Mouse (Mus musculus) megakaryocyte, embryonic 14.5 days (primary cell): Measurements from ENCODE around the gene Ctc1. TPM values are rescaled to one million over a fixed set of nuclear protein-coding genes. Genes with fewer than 3 reads are reported as not detected.

Source experiments
- H3K27me3 ChIP-seq: replicated peaks from 2 replicates; pipeline ENCODE3; 2012; ENCODE audit warnings: inconsistent platforms
- H3K36me3 ChIP-seq: replicated peaks from 2 replicates; pipeline ENCODE3; 2012; ENCODE audit warnings: low read length, inconsistent platforms, mixed read lengths
- H3K4me1 ChIP-seq: 2 replicates; pipeline ENCODE4 v1.6.1; 2012; ENCODE audit warnings: inconsistent platforms
- H3K4me3 ChIP-seq: replicated peaks from 2 replicates; pipeline ENCODE3; 2012; ENCODE audit warnings: moderate library complexity, mild to moderate bottlenecking, inconsistent platforms
- H3K9me3 ChIP-seq: 2 replicates; pipeline ENCODE4 v1.6.1; 2012; ENCODE audit warnings: inconsistent platforms
- FLI1 ChIP-seq: IDR thresholded peaks from 2 replicates; pipeline ENCODE4 v1.6.1; 2012; ENCODE audit warnings: low read length, inconsistent platforms, mixed read lengths
- GATA1 ChIP-seq: IDR thresholded peaks from 3 replicates; pipeline ENCODE4 v1.6.1; 2012; ENCODE audit warnings: mixed read lengths, low read length, inconsistent platforms, borderline replicate concordance
- polyA plus RNA-seq: library from polyadenylated mRNA; stranded (reverse); fragments of >175 nt; gene quantifications from 2 replicates; pipeline ENCODE4 v1.2.3, GENCODE M21; 2012; ENCODE audit warnings: low replicate concordance; ENCODE audit not compliant: insufficient read depth

Gene Ctc1
- polyA plus RNA-seq, 1 experiment: 56.5 TPM

DNA sequence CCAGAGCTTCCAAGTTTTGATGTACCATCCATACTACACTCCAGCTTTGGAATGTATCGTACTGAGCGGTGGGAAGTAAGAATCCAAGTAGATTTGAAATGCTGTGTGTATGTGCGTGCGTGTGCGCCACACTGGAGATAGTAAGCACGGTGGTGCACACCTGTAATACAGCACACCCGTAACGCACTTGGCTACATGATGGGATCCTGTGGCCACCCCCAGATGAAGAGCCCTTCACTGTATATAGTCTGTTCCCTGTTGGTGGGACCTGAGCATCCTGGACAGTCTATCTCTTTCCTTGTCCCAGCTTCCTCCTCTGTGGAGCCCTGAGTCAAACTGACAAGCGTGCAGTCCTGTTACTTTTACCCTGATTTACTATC lies 30.7 kb downstream of the Ctc1 start:
- Histone ChIP-seq H3K4me3 (peak overlapping the region; percentile 100), H3K9me3 (no peaks in the 10 kb centered on the region), H3K4me1 (peaks cover 55% of the 10 kb centered on the region), H3K36me3 (peaks cover 40% of the 10 kb centered on the region), H3K27me3 (no peaks in the 10 kb centered on the region)
- TF ChIP-seq GATA1: no peak
- no peak for TF ChIP-seq FLI1

DNA sequence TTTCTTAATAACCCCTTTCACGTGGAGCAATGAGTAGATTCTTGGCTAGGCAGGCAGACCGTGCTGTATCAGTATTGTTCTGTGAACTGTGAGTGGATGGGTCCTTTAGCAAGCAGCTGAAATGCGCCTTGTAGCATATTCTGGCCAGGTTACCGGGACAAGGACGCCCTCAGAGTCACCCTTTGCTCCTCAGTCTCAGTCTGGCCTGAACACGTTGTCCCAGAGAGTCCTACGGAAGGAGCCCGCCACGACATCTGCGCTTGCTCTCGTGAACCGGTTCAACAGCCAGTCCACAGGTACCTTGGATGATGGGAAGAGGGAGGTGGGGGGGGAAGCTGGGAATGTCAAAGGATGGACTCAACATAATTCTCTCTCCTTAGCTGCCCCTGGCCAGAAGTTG lies 31.9 kb downstream of the Ctc1 start:
- Histone ChIP-seq H3K27me3 (no peaks in the 10 kb centered on the region), H3K4me1 (peaks cover 57% of the 10 kb centered on the region), H3K9me3 (no peaks in the 10 kb centered on the region), H3K36me3 (peaks cover 46% of the 10 kb centered on the region), H3K4me3 (peak overlapping the region; percentile 19)
- no peak for TF ChIP-seq GATA1
- no peak for TF ChIP-seq FLI1

DNA sequence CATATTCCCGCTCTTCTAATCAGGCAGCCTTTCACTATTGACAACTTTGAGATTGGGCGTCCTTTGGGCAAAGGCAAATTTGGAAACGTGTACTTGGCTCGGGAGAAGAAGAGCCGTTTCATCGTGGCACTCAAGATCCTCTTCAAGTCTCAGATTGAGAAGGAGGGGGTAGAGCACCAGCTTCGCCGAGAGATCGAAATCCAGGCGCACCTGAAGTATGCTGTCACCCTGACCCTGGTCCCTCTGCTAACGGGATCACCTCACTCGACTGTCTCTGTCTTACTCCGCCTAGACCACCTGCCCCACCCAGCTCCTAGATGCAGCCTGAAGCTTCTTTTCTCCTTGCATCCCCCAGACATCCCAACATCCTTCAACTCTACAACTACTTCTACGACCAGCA lies 32.4 kb downstream of the Ctc1 start:
- TF ChIP-seq FLI1 (no peak), GATA1 (no peak)
- peak overlapping the region; percentile 42 for H3K4me3 ChIP-seq
- no peaks in the 10 kb centered on the region for H3K9me3 ChIP-seq
- H3K27me3 ChIP-seq: no peaks in the 10 kb centered on the region
- peaks cover 48% of the 10 kb centered on the region for H3K36me3 ChIP-seq
- peaks cover 61% of the 10 kb centered on the region for H3K4me1 ChIP-seq

DNA sequence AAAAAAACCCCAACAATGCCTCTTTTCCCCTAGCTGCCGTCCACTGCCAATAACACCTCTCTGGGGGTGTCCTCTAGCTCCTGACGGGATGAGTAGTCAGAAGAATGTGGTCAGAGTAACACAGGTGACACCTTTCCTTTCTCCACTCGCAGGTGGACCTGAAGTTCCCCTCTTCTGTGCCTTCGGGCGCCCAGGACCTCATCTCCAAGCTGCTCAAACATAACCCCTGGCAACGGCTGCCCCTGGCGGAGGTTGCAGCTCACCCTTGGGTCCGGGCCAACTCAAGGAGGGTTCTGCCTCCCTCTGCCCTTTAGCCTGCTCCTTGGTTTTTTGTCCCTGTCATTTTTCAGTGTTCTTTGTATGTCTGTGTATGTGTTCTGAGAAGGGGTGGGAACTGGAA lies 35.0 kb downstream of the Ctc1 start:
- Histone ChIP-seq H3K4me3 (no peak overlapping the region), H3K27me3 (no peaks in the 10 kb centered on the region), H3K9me3 (no peaks in the 10 kb centered on the region), H3K36me3 (peaks cover 61% of the 10 kb centered on the region), H3K4me1 (peaks cover 58% of the 10 kb centered on the region)
- TF ChIP-seq FLI1: no peak
- TF ChIP-seq GATA1: no peak

DNA sequence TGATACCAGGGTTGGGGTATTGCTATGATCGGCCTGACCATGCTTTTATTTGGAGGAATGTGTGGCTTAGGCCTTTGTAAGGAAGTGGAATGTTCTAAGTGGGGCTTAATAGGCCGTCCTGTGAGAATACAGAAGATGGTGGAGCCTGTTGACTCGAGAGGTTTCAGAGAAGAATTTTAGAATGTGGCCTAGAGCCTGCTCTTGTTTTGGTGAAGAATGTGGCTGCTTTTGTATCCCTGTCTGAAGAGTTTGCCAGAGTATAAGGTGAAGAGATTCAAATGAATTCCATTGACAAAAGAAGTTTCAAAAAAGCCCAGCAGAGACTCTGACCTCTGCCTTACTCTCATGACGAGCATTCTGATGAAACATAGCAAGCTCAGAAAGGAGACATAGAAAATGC lies 36.1 kb downstream of the Ctc1 start:
- TF ChIP-seq GATA1 (no peak), FLI1 (no peak)
- peaks cover 58% of the 10 kb centered on the region for H3K4me1 ChIP-seq
- H3K9me3 ChIP-seq: no peaks in the 10 kb centered on the region
- H3K36me3 ChIP-seq: peaks cover 63% of the 10 kb centered on the region
- no peaks in the 10 kb centered on the region for H3K27me3 ChIP-seq
- no peak overlapping the region for H3K4me3 ChIP-seq

DNA sequence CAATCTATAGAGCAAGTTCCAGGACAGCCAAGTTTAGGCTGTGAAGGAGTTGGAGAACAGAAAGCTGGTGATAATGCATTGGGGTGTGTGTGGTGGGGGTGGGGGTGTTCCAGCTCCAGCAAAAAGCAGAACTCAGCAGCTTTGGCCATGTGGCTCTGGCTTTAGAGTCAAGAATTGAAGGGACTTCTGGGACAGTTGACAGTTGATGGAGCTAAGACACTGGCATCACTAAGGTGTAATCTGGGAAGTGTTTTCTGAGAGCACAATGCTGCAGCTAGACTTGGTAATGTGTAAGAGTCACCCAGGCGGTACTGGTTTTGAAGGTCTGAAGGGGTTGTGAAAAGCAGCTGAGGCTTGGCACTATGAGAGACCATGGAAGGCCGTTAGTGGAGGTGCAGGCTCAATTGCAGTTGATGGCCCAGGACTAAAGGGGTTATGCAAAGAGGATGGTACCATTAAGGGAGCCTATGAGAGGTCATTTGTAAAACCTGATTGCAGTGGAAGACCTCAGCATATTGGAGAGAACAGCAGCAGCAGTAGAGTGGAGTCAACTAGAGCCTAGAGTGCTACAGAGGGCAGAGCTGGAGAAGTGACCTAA lies 37.2 kb downstream of the Ctc1 start:
- H3K4me1 ChIP-seq: peaks cover 53% of the 10 kb centered on the region
- no peaks in the 10 kb centered on the region for H3K9me3 ChIP-seq
- H3K27me3 ChIP-seq: no peaks in the 10 kb centered on the region
- H3K4me3 ChIP-seq: no peak overlapping the region
- no peak for TF ChIP-seq FLI1
- TF ChIP-seq GATA1: no peak
- peaks cover 59% of the 10 kb centered on the region for H3K36me3 ChIP-seq

DNA sequence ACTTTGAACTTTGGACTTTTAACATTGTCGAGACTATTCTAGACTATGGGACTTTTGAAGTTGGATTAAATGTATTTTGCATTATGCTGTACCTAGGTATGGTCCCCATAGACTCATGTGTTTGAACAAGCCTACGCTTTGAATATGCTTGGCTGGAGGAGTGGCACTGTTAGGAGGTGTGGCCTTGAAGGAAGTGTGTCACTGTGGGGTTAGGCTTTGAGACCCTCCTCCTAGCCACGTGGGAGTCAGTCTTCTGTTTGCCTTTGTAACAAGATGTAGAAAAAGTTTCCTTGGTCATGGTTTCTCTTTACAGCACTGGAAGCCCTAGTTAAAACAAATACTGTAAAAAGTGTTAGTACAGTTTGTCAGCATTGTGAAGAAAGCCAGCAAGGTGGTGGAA lies 38.1 kb downstream of the Ctc1 start:
- Histone ChIP-seq H3K9me3 (no peaks in the 10 kb centered on the region), H3K4me1 (peaks cover 52% of the 10 kb centered on the region), H3K4me3 (no peak overlapping the region), H3K27me3 (no peaks in the 10 kb centered on the region), H3K36me3 (peaks cover 50% of the 10 kb centered on the region)
- no peak for TF ChIP-seq GATA1
- no peak for TF ChIP-seq FLI1

DNA sequence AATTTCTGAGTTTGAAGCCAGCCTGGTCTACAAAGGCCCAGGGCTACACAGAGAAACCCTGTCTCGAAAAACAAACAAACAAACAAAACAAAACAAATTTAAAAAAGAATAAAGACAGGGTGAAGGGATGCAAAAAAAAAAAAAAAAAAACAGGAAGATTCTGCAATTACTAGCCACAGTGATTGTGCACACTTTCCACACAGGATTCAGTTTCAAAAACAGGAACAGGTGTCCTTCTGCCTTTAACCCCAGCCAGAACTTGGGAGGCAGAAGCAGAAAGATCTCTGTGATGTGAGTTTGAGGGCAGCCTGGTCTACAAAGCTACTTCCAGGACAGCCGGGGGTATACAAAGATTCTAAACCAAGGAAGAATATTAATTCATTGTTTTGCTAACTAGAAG lies 42.6 kb downstream of the Ctc1 start:
- Histone ChIP-seq H3K9me3 (no peaks in the 10 kb centered on the region), H3K4me3 (peak overlapping the region; percentile 93), H3K27me3 (no peaks in the 10 kb centered on the region), H3K36me3 (peaks cover 16% of the 10 kb centered on the region), H3K4me1 (peaks cover 50% of the 10 kb centered on the region)
- no peak for TF ChIP-seq GATA1
- no peak for TF ChIP-seq FLI1

DNA sequence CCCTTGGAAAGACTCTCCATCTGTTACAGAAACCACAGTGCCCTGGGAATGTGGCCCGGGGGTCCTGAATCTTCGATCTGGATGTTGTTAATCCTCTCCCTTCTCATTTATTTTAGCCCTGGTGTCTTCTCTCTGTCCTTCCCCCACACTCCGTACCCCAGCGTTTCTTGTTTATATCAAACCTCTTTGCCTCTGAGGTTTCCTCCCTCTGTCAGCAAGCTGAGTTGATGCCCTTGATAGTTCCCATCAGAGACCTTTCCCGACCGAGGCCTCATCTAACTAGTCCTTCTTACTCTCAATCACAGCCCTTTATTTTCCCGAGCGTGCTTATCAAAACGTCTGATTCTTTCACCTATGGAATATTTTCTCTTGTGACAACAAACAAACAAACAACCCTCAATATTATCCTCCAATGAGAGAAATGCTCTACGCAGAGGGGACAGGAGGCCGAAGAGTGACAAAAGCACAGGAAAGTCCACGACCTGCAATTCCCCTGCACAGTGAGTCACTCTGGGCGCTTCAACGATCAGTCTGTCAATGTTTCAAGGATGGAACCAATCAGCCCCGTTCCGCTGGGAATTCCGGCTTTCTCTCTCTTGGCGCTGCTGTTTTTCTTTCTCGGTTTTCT lies 43.1 kb downstream of the Ctc1 start:
- Histone ChIP-seq H3K27me3 (no peaks in the 10 kb centered on the region), H3K36me3 (peaks cover 11% of the 10 kb centered on the region), H3K4me1 (peaks cover 49% of the 10 kb centered on the region), H3K9me3 (no peaks in the 10 kb centered on the region), H3K4me3 (peak overlapping the region; percentile 93)
- TF ChIP-seq GATA1 (no peak), FLI1 (no peak)

DNA sequence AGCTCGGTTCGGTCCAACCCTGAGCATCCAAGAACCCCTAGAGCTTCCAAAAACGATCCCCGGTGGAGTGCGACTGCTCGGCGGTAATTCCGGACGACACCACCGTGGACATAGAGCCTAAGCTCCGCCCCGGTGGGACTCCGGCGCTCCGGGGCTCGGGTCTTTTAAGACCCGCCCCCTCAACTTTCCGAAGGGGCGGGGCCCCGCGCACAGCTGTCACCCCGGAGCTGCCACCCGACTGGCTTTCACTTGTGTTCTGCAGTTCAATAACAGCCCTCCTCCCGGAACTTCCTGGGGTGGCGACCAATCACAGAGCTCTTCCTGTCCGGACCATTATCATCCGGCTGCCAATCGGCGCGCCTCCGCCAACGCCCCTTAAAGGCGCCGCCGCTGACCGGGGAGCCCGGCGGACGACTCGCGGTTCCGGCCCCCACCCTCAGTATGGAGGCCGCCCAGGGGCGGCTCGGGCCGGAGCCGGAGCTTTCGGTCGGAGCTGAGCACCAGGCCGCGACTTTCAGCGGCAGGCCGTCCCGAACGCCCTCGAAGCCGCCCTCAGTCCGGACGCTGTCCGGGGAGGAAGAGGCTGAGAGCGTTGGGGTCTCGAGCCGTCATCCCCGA lies 43.8 kb downstream of the Ctc1 start, which contains the start of gene Borcs6:
TSS of gene Borcs6 (plus strand) at position 361 of the 618 bp plus-strand sequence.
- H3K36me3 ChIP-seq: peaks cover 4% of the 10 kb centered on the region
- TF ChIP-seq GATA1 (no peak), FLI1 (no peak)
- H3K27me3 ChIP-seq: no peaks in the 10 kb centered on the region
- H3K4me3 ChIP-seq: peak within 1 kb of the TSS; percentile 93
- H3K4me1 ChIP-seq: peaks cover 50% of the 10 kb centered on the region
- H3K9me3 ChIP-seq: no peaks in the 10 kb centered on the region

DNA sequence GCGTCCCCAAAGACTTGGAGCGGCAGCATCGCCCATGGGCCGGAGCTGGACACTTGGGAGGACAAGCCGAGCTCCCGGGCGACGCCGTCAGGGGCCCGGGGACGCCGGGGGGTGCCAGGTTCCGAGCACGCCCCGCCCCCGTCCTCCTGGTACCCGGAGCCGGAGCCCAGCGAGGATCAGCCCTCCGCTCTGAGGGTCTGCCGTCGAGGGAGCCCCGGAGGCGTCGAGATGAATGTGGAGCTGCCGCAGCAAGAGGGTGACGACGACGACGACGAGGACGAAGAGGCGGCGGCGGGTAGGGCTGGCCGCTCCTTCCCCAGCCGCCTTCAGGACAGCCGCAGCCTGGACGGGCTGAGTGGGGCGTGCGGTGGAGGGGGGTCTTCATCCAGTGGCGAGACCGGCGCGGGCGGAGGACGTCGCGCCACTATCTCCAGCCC lies 44.3 kb downstream of the Ctc1 start:
- Histone ChIP-seq H3K4me3 (peak overlapping the region; percentile 93), H3K4me1 (peaks cover 55% of the 10 kb centered on the region), H3K36me3 (peaks cover 4% of the 10 kb centered on the region), H3K9me3 (no peaks in the 10 kb centered on the region), H3K27me3 (no peaks in the 10 kb centered on the region)
- no peak for TF ChIP-seq FLI1
- TF ChIP-seq GATA1: no peak
